Mouse (Mus musculus): ENCODE measurements at regions not wholly inside any gene's neighbourhood (a gene's known extent, or its start where the extent isn't known, plus 50 kb on each side); places are given as distances from the start of the nearest gene placed in this dataset.

- no peak overlapping the region for H3K9ac ChIP-seq
- H3K27me3 ChIP-seq: no peaks in the 10 kb centered on the region
- no peak overlapping the region for H3K4me2 ChIP-seq
- no peak for ATAC-seq
- 90% methylated on average over 3 of the region's 3 CpGs for WGBS
- H3K36me3 ChIP-seq (ENCODE audit: poor library complexity, severe bottlenecking): no peaks in the 10 kb centered on the region
- no peaks in the 10 kb centered on the region for H3K9me3 ChIP-seq (replicated peaks)
- H3K4me1 ChIP-seq: no peaks in the 10 kb centered on the region
- no peak overlapping the region for H3K27ac ChIP-seq
- no peak overlapping the region for H3K4me3 ChIP-seq
Observed at GRCm38 (mm10) chr4:93986189-93986588, 570.2 kb upstream of the Gm10306 start.

- Histone ChIP-seq H3K4me1 (no peaks in the 10 kb centered on the region), H3K4me3 (no peak overlapping the region), H3K9me3 (replicated peaks) (no peaks in the 10 kb centered on the region), H3K27ac (no peak overlapping the region), H3K27me3 (no peaks in the 10 kb centered on the region), H3K36me3 (ENCODE audit: poor library complexity, severe bottlenecking) (no peaks in the 10 kb centered on the region), H3K9ac (no peak overlapping the region), H3K4me2 (no peak overlapping the region)
- WGBS: 84% methylated on average over 7 of the region's 7 CpGs
- ATAC-seq: no peak
Observed at GRCm38 (mm10) chr4:93990273-93990869, 566.0 kb upstream of the Gm10306 start.

- Histone ChIP-seq H3K4me1 (no peaks in the 10 kb centered on the region), H3K9me3 (replicated peaks) (no peaks in the 10 kb centered on the region), H3K27me3 (no peaks in the 10 kb centered on the region), H3K4me2 (no peak overlapping the region), H3K36me3 (ENCODE audit: poor library complexity, severe bottlenecking) (no peaks in the 10 kb centered on the region), H3K9ac (no peak overlapping the region), H3K27ac (no peak overlapping the region), H3K4me3 (no peak overlapping the region)
- ATAC-seq: no peak
- 96% methylated on average over 1 of the region's 1 CpGs for WGBS
Observed at GRCm38 (mm10) chr4:94005818-94006217, 550.5 kb upstream of the Gm10306 start.

GRCm38 (mm10) chr4:94007088-94007768, 549.1 kb upstream of the Gm10306 start:
- no peaks in the 10 kb centered on the region for H3K36me3 ChIP-seq (ENCODE audit: poor library complexity, severe bottlenecking)
- no peak overlapping the region for H3K4me3 ChIP-seq
- no peak overlapping the region for H3K4me2 ChIP-seq
- H3K9me3 ChIP-seq (replicated peaks): no peaks in the 10 kb centered on the region
- 37% methylated on average over 8 of the region's 8 CpGs for WGBS
- H3K9ac ChIP-seq: no peak overlapping the region
- no peak overlapping the region for H3K27ac ChIP-seq
- H3K27me3 ChIP-seq: no peaks in the 10 kb centered on the region
- no peaks in the 10 kb centered on the region for H3K4me1 ChIP-seq
- peak; percentile 97 for ATAC-seq

GRCm38 (mm10) chr4:94015713-94016112, 540.6 kb upstream of the Gm10306 start:
- no peaks in the 10 kb centered on the region for H3K9me3 ChIP-seq (replicated peaks)
- no peaks in the 10 kb centered on the region for H3K36me3 ChIP-seq (ENCODE audit: poor library complexity, severe bottlenecking)
- H3K27me3 ChIP-seq: no peaks in the 10 kb centered on the region
- no peak overlapping the region for H3K27ac ChIP-seq
- H3K9ac ChIP-seq: no peak overlapping the region
- 97% methylated on average over 2 of the region's 2 CpGs for WGBS
- no peak overlapping the region for H3K4me3 ChIP-seq
- no peak for ATAC-seq
- no peak overlapping the region for H3K4me2 ChIP-seq
- H3K4me1 ChIP-seq: no peaks in the 10 kb centered on the region

GRCm38 (mm10) chr4:94017702-94018101, 538.6 kb upstream of the Gm10306 start:
- ATAC-seq: no peak
- no peak overlapping the region for H3K4me2 ChIP-seq
- 93% methylated on average over 3 of the region's 3 CpGs for WGBS
- no peaks in the 10 kb centered on the region for H3K4me1 ChIP-seq
- H3K4me3 ChIP-seq: no peak overlapping the region
- H3K36me3 ChIP-seq (ENCODE audit: poor library complexity, severe bottlenecking): no peaks in the 10 kb centered on the region
- no peak overlapping the region for H3K9ac ChIP-seq
- no peak overlapping the region for H3K27ac ChIP-seq
- H3K27me3 ChIP-seq: no peaks in the 10 kb centered on the region
- H3K9me3 ChIP-seq (replicated peaks): no peaks in the 10 kb centered on the region

- Histone ChIP-seq H3K4me3 (no peak overlapping the region), H3K4me1 (no peaks in the 10 kb centered on the region), H3K36me3 (ENCODE audit: poor library complexity, severe bottlenecking) (no peaks in the 10 kb centered on the region), H3K27me3 (no peaks in the 10 kb centered on the region), H3K27ac (no peak overlapping the region), H3K9ac (no peak overlapping the region), H3K4me2 (no peak overlapping the region), H3K9me3 (replicated peaks) (no peaks in the 10 kb centered on the region)
- ATAC-seq: no peak
- WGBS: 78% methylated on average over 5 of the region's 5 CpGs
Observed at GRCm38 (mm10) chr4:94049629-94050310, 506.6 kb upstream of the Gm10306 start.

- Histone ChIP-seq H3K9me3 (replicated peaks) (no peaks in the 10 kb centered on the region), H3K27me3 (no peaks in the 10 kb centered on the region), H3K4me1 (no peaks in the 10 kb centered on the region), H3K27ac (no peak overlapping the region), H3K9ac (no peak overlapping the region), H3K4me3 (no peak overlapping the region), H3K36me3 (ENCODE audit: poor library complexity, severe bottlenecking) (no peaks in the 10 kb centered on the region), H3K4me2 (no peak overlapping the region)
- 74% methylated on average over 11 of the region's 11 CpGs for WGBS
- ATAC-seq: 0 out of 2 replicates have a peak, but pooled peaks have one; percentile 43
Observed at GRCm38 (mm10) chr4:94052249-94053162, 503.8 kb upstream of the Gm10306 start.

GRCm38 (mm10) chr4:94073178-94073870, 483.0 kb upstream of the Gm10306 start:
- Histone ChIP-seq H3K27ac (no peak overlapping the region), H3K4me2 (peak overlapping the region; percentile 38), H3K4me3 (no peak overlapping the region), H3K4me1 (peaks cover 10% of the 10 kb centered on the region; the same call in 1 of the 2 replicates), H3K9me3 (replicated peaks) (no peaks in the 10 kb centered on the region), H3K36me3 (ENCODE audit: poor library complexity, severe bottlenecking) (no peaks in the 10 kb centered on the region), H3K27me3 (no peaks in the 10 kb centered on the region), H3K9ac (no peak overlapping the region)
- peak; percentile 81 for ATAC-seq
- 12% methylated on average over 9 of the region's 9 CpGs for WGBS

GRCm38 (mm10) chr4:94082839-94083238, 473.5 kb upstream of the Gm10306 start:
- no peaks in the 10 kb centered on the region for H3K36me3 ChIP-seq (ENCODE audit: poor library complexity, severe bottlenecking)
- 30% methylated on average over 3 of the region's 3 CpGs for WGBS
- peaks cover 3% of the 10 kb centered on the region; the same call in 1 of the 2 replicates for H3K4me1 ChIP-seq
- no peak overlapping the region for H3K4me2 ChIP-seq
- ATAC-seq: no peak
- no peak overlapping the region for H3K4me3 ChIP-seq
- no peak overlapping the region for H3K27ac ChIP-seq
- H3K9ac ChIP-seq: no peak overlapping the region
- no peaks in the 10 kb centered on the region for H3K27me3 ChIP-seq
- H3K9me3 ChIP-seq (replicated peaks): no peaks in the 10 kb centered on the region

GRCm38 (mm10) chr4:94094379-94094778, 462.0 kb upstream of the Gm10306 start:
- H3K36me3 ChIP-seq (ENCODE audit: poor library complexity, severe bottlenecking): no peaks in the 10 kb centered on the region
- no peaks in the 10 kb centered on the region for H3K27me3 ChIP-seq
- H3K27ac ChIP-seq: no peak overlapping the region
- H3K4me1 ChIP-seq: no peaks in the 10 kb centered on the region
- H3K9me3 ChIP-seq (replicated peaks): no peaks in the 10 kb centered on the region
- WGBS: 82% methylated on average over 5 of the region's 5 CpGs
- no peak for ATAC-seq
- no peak overlapping the region for H3K9ac ChIP-seq
- H3K4me3 ChIP-seq: no peak overlapping the region
- H3K4me2 ChIP-seq: no peak overlapping the region
